10 mouse cellular contexts compared by ENCODE assay signal in the genomic region with DNA sequence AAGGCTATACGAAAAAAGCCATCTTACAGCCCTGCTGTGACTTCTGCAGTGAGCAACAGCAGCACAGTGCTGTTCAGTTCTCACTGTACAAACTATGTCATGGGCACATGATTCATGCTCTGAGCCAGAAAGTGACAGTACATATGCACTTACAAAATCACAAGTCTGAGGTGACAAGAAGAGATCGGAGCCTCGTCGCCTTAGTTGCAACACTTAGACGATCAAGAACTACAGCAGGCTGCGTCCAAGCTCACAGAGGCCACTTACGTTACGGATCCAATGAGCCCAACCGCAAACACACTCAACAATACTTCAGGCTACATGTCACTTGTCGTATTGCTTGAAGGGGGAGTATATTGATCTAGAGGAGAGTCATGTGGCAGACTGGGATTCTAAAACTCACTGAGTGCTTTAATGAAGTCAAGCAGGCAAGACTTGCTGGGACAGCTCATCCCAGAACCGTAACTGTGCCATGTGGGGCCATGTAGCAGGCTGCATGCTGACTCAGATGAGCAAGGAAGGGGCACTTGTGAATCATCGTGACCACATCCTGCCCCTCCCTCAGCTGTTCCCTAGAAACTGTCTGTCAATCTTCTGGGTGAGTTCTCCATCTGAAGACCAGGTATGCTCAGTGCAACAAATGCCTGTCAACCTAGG. TPM values are rescaled to one million over a fixed set of nuclear protein-coding genes. Genes with fewer than 3 reads are reported as not detected.
DNase-seq lines count a peak whose midpoint lies in the region; ATAC-seq and TF ChIP-seq lines count a peak whose summit lies in the region.
"Had no signal": no experiment of that assay in that cellular context is flagged by ENCODE, and none has a peak within 500 bp of the region (broad histone marks: within the 10 kb centered on the region; RNA-seq: fewer than 3 reads in every experiment).

No protein-coding gene starts in this region.

- 84% methylated on average over 12 of the region's 12 CpGs for WGBS in cerebellum, adult 2 months

- no peak for TF ChIP-seq POLR2A in bone marrow macrophage, adult 2 months (IDR thresholded peaks at IDR 0.05; ENCODE audit: borderline replicate concordance, low read depth, low read length)
- no peak for TF ChIP-seq POLR2A in cerebellum, adult 2 months (IDR thresholded peaks at IDR 0.05; ENCODE audit: borderline replicate concordance, insufficient read depth, low read length)

- TF ChIP-seq CTCF in bone marrow macrophage, adult 2 months (IDR thresholded peaks at IDR 0.05; ENCODE audit: low read depth, low read length), result no peak
- TF ChIP-seq CTCF in cerebellum, adult 2 months (IDR thresholded peaks at IDR 0.05; ENCODE audit: borderline replicate concordance, insufficient read depth, low read depth, low read length), result no peak

- no peaks in the 10 kb centered on the region for H3K27me3 ChIP-seq in cerebellum, adult 2 months (ENCODE audit: control insufficient read depth, insufficient read depth, low read length)
- H3K27me3 ChIP-seq: neural tube, embryonic 12.5 days had no signal

- DNase-seq in spleen, adult 12 weeks (ENCODE audit: low spot score), result peak; percentile 2
- no peak for DNase-seq in spleen, postnatal 14 days (ENCODE audit: low spot score in 2 of 2)
- DNase-seq in lung, postnatal 36 days, result peak; percentile 45
- DNase-seq in thymus, postnatal 36 days, result peak; percentile 25 to 45
- DNase-seq in gastrocnemius, postnatal 25 days, result no peak
- no peak for DNase-seq in cerebellum, adult 2 months
- DNase-seq: layer of hippocampus, adult 9-11 months had no signal

- H3K4me3 ChIP-seq in bone marrow macrophage, adult 2 months (ENCODE audit: insufficient read depth, low read length), result peak overlapping the region; percentile 28
- H3K4me3 ChIP-seq in cerebellum, adult 2 months (replicated peaks; ENCODE audit: insufficient read depth, low read depth, low read length), result no peak overlapping the region
- H3K4me3 ChIP-seq: neural tube, embryonic 12.5 days had no signal

- H3K27ac ChIP-seq in bone marrow macrophage, adult 2 months (ENCODE audit: insufficient read depth, low read depth, low read length), result peak overlapping the region; percentile 79
- H3K27ac ChIP-seq in cerebellum, adult 2 months (ENCODE audit: insufficient read depth, low read length), result no peak overlapping the region
- H3K27ac ChIP-seq: neural tube, embryonic 12.5 days had no signal

- no peak for ATAC-seq in erythroid progenitor cell, adult 5-6 weeks (replicated peaks; ENCODE audit: low FRiP score, poor library complexity, severe bottlenecking)

- H3K4me1 ChIP-seq in bone marrow macrophage, adult 2 months (ENCODE audit: control insufficient read depth, insufficient read depth, low read length), result peaks cover 14% of the 10 kb centered on the region
- H3K4me1 ChIP-seq in cerebellum, adult 2 months (ENCODE audit: control insufficient read depth, insufficient read depth, low read length), result no peaks in the 10 kb centered on the region
- H3K4me1 ChIP-seq: neural tube, embryonic 12.5 days had no signal

RNA-seq across cellular contexts. Expression of gene Cdk6, which starts 40.4 kb away (rescaled TPM):
- polyA plus RNA-seq in bone marrow macrophage, adult 2 months (2012; ENCODE audit: insufficient read depth, insufficient read length, missing spikeins), result 24.1 and 25.7 TPM in 2 replicates
- total RNA-seq in gastrocnemius, postnatal 25 days (2021), result 1 to 10 TPM; 2.8 to 3.5 TPM
- total RNA-seq in erythroid progenitor cell, adult 5-6 weeks (2015; ENCODE audit: low replicate concordance), result 22.3 and 26.8 TPM in 2 replicates
- total RNA-seq in erythroid progenitor cell, adult 5-6 weeks (2017; ENCODE audit: low replicate concordance), result 8.2 and 10.4 TPM in 2 replicates
- 0.39 and 0.51 TPM in 2 replicates for polyA plus RNA-seq in cerebellum, adult 2 months (2012; rRNA removed)

Comparison
In these comparisons a context has a peak if more than half of its experiments do, and no peak if none do; other contexts are left out.
1. DNase-seq: peak in spleen, adult 12 weeks (single experiment), lung, postnatal 36 days (single experiment) and thymus, postnatal 36 days (2 of 2); none in spleen, postnatal 14 days (0 of 2), gastrocnemius, postnatal 25 days (single experiment) and cerebellum, adult 2 months (0 of 2).